Mouse (Mus musculus): ENCODE results near the gene Tktl1. TPM values are rescaled to one million over a fixed set of nuclear protein-coding genes. Genes with fewer than 3 reads are reported as not detected.
A peak's percentile ranks its signal among the peaks of the same experiment; 100 is the strongest.

Gene Tktl1
- polyA plus RNA-seq, 1 experiment = 0.01 TPM

GRCm38 (mm10) chrX:74249615-74250014 is 72.6 kb downstream of the Tktl1 start, which contains the start of gene Flna:
Gene Flna, minus strand, starts transcription at chrX:74249820.
- peak within 1 kb of the TSS; percentile 76 for H3ac ChIP-seq (ENCODE audit: control insufficient read depth, insufficient read length, low read depth)
- TF ChIP-seq MAX (IDR thresholded peaks at IDR 0.05) (no peak), CTCF (IDR thresholded peaks at IDR 0.05; ENCODE audit: control insufficient read depth, insufficient read depth, insufficient read length) (peak; percentile 3)

GRCm38 (mm10) chrX:74254153-74254887 is 77.3 kb downstream of the Tktl1 start, which contains the start of gene Emd:
Gene Emd, plus strand, starts transcription at chrX:74254687.
- Histone ChIP-seq H3K79me2 (ENCODE audit: control insufficient read depth, insufficient read depth) (peaks cover 33% of the 10 kb centered on the region), H3K79me3 (ENCODE audit: low read depth) (peaks cover 16% of the 10 kb centered on the region), H3K36me3 (ENCODE audit: control insufficient read depth, insufficient read depth) (peaks cover 20% of the 10 kb centered on the region), H3ac (ENCODE audit: control insufficient read depth, insufficient read length, low read depth) (peak within 1 kb of the TSS; percentile 76), H3K27me3 (ENCODE audit: control insufficient read depth, insufficient read depth, insufficient read length) (no peaks in the 10 kb centered on the region), H3K4me3 (ENCODE audit: insufficient read depth, poor library complexity, severe bottlenecking) (peak within 1 kb of the TSS; percentile 69)
- no peak for TF ChIP-seq MAX (IDR thresholded peaks at IDR 0.05)
- TF ChIP-seq FOSL1 (IDR thresholded peaks at IDR 0.05; ENCODE audit: insufficient read depth, low read length, poor library complexity, severe bottlenecking) = no peak
- TF ChIP-seq CEBPB (IDR thresholded peaks at IDR 0.05; ENCODE audit: low read depth) = no peak
- no peak for TF ChIP-seq CTCF (IDR thresholded peaks at IDR 0.05; ENCODE audit: control insufficient read depth, insufficient read depth, insufficient read length)
- TF ChIP-seq MYOD1 (IDR thresholded peaks at IDR 0.05; ENCODE audit: control insufficient read depth, insufficient read length, low read depth) = no peak
- no peak for TF ChIP-seq USF1 (IDR thresholded peaks at IDR 0.05; ENCODE audit: low read depth)
- TF ChIP-seq MYOG (IDR thresholded peaks at IDR 0.05; ENCODE audit: control insufficient read depth, extremely low read depth, insufficient read length) = no peak

More at GRCm38 (mm10) chrX:74249615-74250014, 72.6 kb downstream of the Tktl1 start, which contains the start of gene Flna:
- H3K4me3 ChIP-seq (ENCODE audit: insufficient read depth, poor library complexity, severe bottlenecking) = peak within 1 kb of the TSS; percentile 39
- H3K79me3 ChIP-seq (ENCODE audit: low read depth) = peaks cover 20% of the 10 kb centered on the region
- H3K36me3 ChIP-seq (ENCODE audit: control insufficient read depth, insufficient read depth) = peaks cover 6% of the 10 kb centered on the region
- H3K27me3 ChIP-seq (ENCODE audit: control insufficient read depth, insufficient read depth, insufficient read length) = no peaks in the 10 kb centered on the region
- peaks cover 42% of the 10 kb centered on the region for H3K79me2 ChIP-seq (ENCODE audit: control insufficient read depth, insufficient read depth)

- no peak for TF ChIP-seq MAX (IDR thresholded peaks at IDR 0.05)
- no peak for TF ChIP-seq MYOG (IDR thresholded peaks at IDR 0.05; ENCODE audit: control insufficient read depth, extremely low read depth, insufficient read length)
- H3K36me3 ChIP-seq (ENCODE audit: control insufficient read depth, insufficient read depth) = peaks cover 23% of the 10 kb centered on the region
Observed at GRCm38 (mm10) chrX:74254888-74255565, 78.0 kb downstream of the Tktl1 start.

GRCm38 (mm10) chrX:74257746-74258145 is 80.7 kb downstream of the Tktl1 start:
- H3K36me3 ChIP-seq (ENCODE audit: control insufficient read depth, insufficient read depth) = peaks cover 26% of the 10 kb centered on the region
- H3K27me3 ChIP-seq (ENCODE audit: control insufficient read depth, insufficient read depth, insufficient read length) = no peaks in the 10 kb centered on the region
- peaks cover 17% of the 10 kb centered on the region for H3K79me3 ChIP-seq (ENCODE audit: low read depth)
- TF ChIP-seq MYOG (IDR thresholded peaks at IDR 0.05; ENCODE audit: control insufficient read depth, extremely low read depth, insufficient read length) (no peak), MAX (IDR thresholded peaks at IDR 0.05) (no peak), USF1 (IDR thresholded peaks at IDR 0.05; ENCODE audit: low read depth) (no peak), FOSL1 (IDR thresholded peaks at IDR 0.05; ENCODE audit: insufficient read depth, low read length, poor library complexity, severe bottlenecking) (no peak), CTCF (IDR thresholded peaks at IDR 0.05; ENCODE audit: control insufficient read depth, insufficient read depth, insufficient read length) (no peak), MYOD1 (IDR thresholded peaks at IDR 0.05; ENCODE audit: control insufficient read depth, insufficient read length, low read depth) (no peak), CEBPB (IDR thresholded peaks at IDR 0.05; ENCODE audit: low read depth) (no peak)
- H3ac ChIP-seq (ENCODE audit: control insufficient read depth, insufficient read length, low read depth) = no peak overlapping the region
- H3K79me2 ChIP-seq (ENCODE audit: control insufficient read depth, insufficient read depth) = peaks cover 32% of the 10 kb centered on the region
- no peak overlapping the region for H3K4me3 ChIP-seq (ENCODE audit: insufficient read depth, poor library complexity, severe bottlenecking)

More at GRCm38 (mm10) chrX:74254888-74255565, 78.0 kb downstream of the Tktl1 start:
- Histone ChIP-seq H3K79me3 (ENCODE audit: low read depth) (peaks cover 17% of the 10 kb centered on the region), H3K27me3 (ENCODE audit: control insufficient read depth, insufficient read depth, insufficient read length) (no peaks in the 10 kb centered on the region), H3ac (ENCODE audit: control insufficient read depth, insufficient read length, low read depth) (peak overlapping the region; percentile 76), H3K4me3 (ENCODE audit: insufficient read depth, poor library complexity, severe bottlenecking) (peak overlapping the region; percentile 69), H3K79me2 (ENCODE audit: control insufficient read depth, insufficient read depth) (peaks cover 32% of the 10 kb centered on the region)

Other genes with a start within 250 kb of the Tktl1 start
- 73.2 TPM for gene Renbp, start 246.4 kb upstream of the Tktl1 start, polyA plus RNA-seq (2012; fragmentation: generic; extraction: Trizol)
- 58.7 TPM for gene Hcfc1, start 210.9 kb upstream of the Tktl1 start, polyA plus RNA-seq (2012; fragmentation: generic; extraction: Trizol)
- 33.9 TPM for gene Irak1, start 153.3 kb upstream of the Tktl1 start, polyA plus RNA-seq (2012; fragmentation: generic; extraction: Trizol)
- 0.07 TPM for gene Opn1mw, start 49.8 kb upstream of the Tktl1 start, polyA plus RNA-seq (2012; fragmentation: generic; extraction: Trizol)
- 7.0 TPM for gene Mecp2, start 41.9 kb upstream of the Tktl1 start, polyA plus RNA-seq (2012; fragmentation: generic; extraction: Trizol)
- not detected for gene Tex28, start 9.4 kb upstream of the Tktl1 start, polyA plus RNA-seq (2012; fragmentation: generic; extraction: Trizol)
- gene Flna, start 72.6 kb downstream of the Tktl1 start, polyA plus RNA-seq (2012; fragmentation: generic; extraction: Trizol) = 1,024 TPM
- gene Emd, start 77.4 kb downstream of the Tktl1 start, polyA plus RNA-seq (2012; fragmentation: generic; extraction: Trizol) = 172 TPM
- 3,196 TPM for gene Rpl10, start 93.6 kb downstream of the Tktl1 start, polyA plus RNA-seq (2012; fragmentation: generic; extraction: Trizol)
- 18.1 TPM for gene Taz, start 104.7 kb downstream of the Tktl1 start, polyA plus RNA-seq (2012; fragmentation: generic; extraction: Trizol)
- gene Dnase1l1, start 105.1 kb downstream of the Tktl1 start, polyA plus RNA-seq (2012; fragmentation: generic; extraction: Trizol) = 13.9 TPM
- gene Atp6ap1, start 119.8 kb downstream of the Tktl1 start, polyA plus RNA-seq (2012; fragmentation: generic; extraction: Trizol) = 120 TPM
- 95.2 TPM for gene Gdi1, start 127.7 kb downstream of the Tktl1 start, polyA plus RNA-seq (2012; fragmentation: generic; extraction: Trizol)
- 45.4 TPM for gene Fam50a, start 135.8 kb downstream of the Tktl1 start, polyA plus RNA-seq (2012; fragmentation: generic; extraction: Trizol)
- 7.9 TPM for gene Plxna3, start 151.8 kb downstream of the Tktl1 start, polyA plus RNA-seq (2012; fragmentation: generic; extraction: Trizol)
- 68.7 TPM for gene Lage3, start 176.4 kb downstream of the Tktl1 start, polyA plus RNA-seq (2012; fragmentation: generic; extraction: Trizol)
- gene Ubl4a, start 196.0 kb downstream of the Tktl1 start, polyA plus RNA-seq (2012; fragmentation: generic; extraction: Trizol) = 60.7 TPM
- 18.5 TPM for gene Slc10a3, start 196.1 kb downstream of the Tktl1 start, polyA plus RNA-seq (2012; fragmentation: generic; extraction: Trizol)
- gene Fam3a, start 216.0 kb downstream of the Tktl1 start, polyA plus RNA-seq (2012; fragmentation: generic; extraction: Trizol) = 11.5 TPM
- gene Ikbkg, start 216.0 kb downstream of the Tktl1 start, polyA plus RNA-seq (2012; fragmentation: generic; extraction: Trizol) = 37.1 TPM

Measured in C2C12 (cell line).